In the genomic region with DNA sequence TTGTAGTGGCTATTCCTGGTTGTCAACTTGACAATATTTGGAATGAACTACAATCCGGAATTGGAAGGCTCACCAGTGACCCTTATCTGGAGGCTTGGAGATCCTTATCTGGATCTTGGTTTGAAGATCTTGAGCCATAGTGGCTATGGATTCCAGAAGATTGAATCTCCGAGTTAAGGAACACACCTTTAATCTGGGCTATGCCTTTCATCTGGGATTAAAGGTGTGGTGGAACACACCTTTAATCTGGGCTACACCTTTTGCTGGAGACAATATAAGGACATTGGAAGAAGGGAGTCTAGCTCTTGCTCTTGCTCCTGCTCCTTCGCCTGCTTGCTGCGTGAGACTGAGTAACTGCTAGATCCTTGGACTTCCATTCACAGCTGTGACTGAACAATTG, we compare ENCODE assay signal across 8 mouse cellular contexts. TPM values are rescaled to one million over a fixed set of nuclear protein-coding genes. Genes with fewer than 3 reads are reported as not detected.
DNase-seq lines count a peak whose midpoint lies in the region; ATAC-seq lines count a peak whose summit lies in the region.
"Not testable (repeated sequence)": the region's sequence is repeated elsewhere in the genome, so short reads cannot be mapped to it uniquely, and the experiment has no call there.

A gene (plus strand): TSS at position 301 of the 400 bp plus-strand sequence.

- not testable (repeated sequence) for H3K27me3 ChIP-seq in embryonic facial prominence, embryonic 12.5 days; kidney, embryonic 16.5 days (ENCODE audit: insufficient read depth, low read length); limb, embryonic 11.5 days (ENCODE audit: control insufficient read depth, insufficient read depth, low read length); midbrain, embryonic 10.5 days (ENCODE audit: low read depth, poor library complexity, severe bottlenecking); stomach, embryonic 16.5 days (ENCODE audit: control insufficient read depth, insufficient read depth, low read length)

- not testable (repeated sequence) for H3K4me2 ChIP-seq in embryonic facial prominence, embryonic 12.5 days (replicated peaks); kidney, embryonic 16.5 days (replicated peaks; ENCODE audit: low read depth, low read length); limb, embryonic 11.5 days (ENCODE audit: low read depth, severe bottlenecking); stomach, embryonic 16.5 days (ENCODE audit: low read depth, low read length)

- not testable (repeated sequence) for H3K36me3 ChIP-seq in embryonic facial prominence, embryonic 12.5 days; kidney, embryonic 16.5 days (ENCODE audit: insufficient read depth, low read length); limb, embryonic 11.5 days (ENCODE audit: control insufficient read depth, insufficient read depth, low read length); midbrain, embryonic 10.5 days; stomach, embryonic 16.5 days (ENCODE audit: control insufficient read depth, insufficient read depth, low read length)

- H3K4me3 ChIP-seq in embryonic facial prominence, embryonic 12.5 days; kidney, embryonic 16.5 days (ENCODE audit: low read length); limb, embryonic 11.5 days (ENCODE audit: low read depth, low read length); midbrain, embryonic 10.5 days; stomach, embryonic 16.5 days (replicated peaks; ENCODE audit: low read length): not testable (repeated sequence)

- ATAC-seq in activated CD4-positive, CD25-positive, alpha-beta regulatory T cell, adult 4 months; embryonic facial prominence, embryonic 12.5 days (ENCODE audit: insufficient number of reproducible peaks, insufficient read depth, low FRiP score, low TSS enrichment); kidney, embryonic 16.5 days (ENCODE audit: low FRiP score, low TSS enrichment); limb, embryonic 11.5 days (ENCODE audit: insufficient number of reproducible peaks, low FRiP score, low TSS enrichment, low read depth); stomach, embryonic 16.5 days (ENCODE audit: insufficient read depth, low FRiP score): not testable (repeated sequence)

- not testable (repeated sequence) for H3K9me3 ChIP-seq in embryonic facial prominence, embryonic 12.5 days; kidney, embryonic 16.5 days (ENCODE audit: low read length); limb, embryonic 11.5 days (ENCODE audit: control insufficient read depth, low read length); midbrain, embryonic 10.5 days (replicated peaks); stomach, embryonic 16.5 days (replicated peaks; ENCODE audit: control insufficient read depth, low read length)

- H3K4me1 ChIP-seq in embryonic facial prominence, embryonic 12.5 days; kidney, embryonic 16.5 days (ENCODE audit: insufficient read depth, low read length); limb, embryonic 11.5 days (ENCODE audit: control insufficient read depth, insufficient read depth, low read length); midbrain, embryonic 10.5 days; stomach, embryonic 16.5 days (ENCODE audit: control insufficient read depth, insufficient read depth, low read length): not testable (repeated sequence)

- H3K9ac ChIP-seq in embryonic facial prominence, embryonic 12.5 days; kidney, embryonic 16.5 days (replicated peaks; ENCODE audit: low read length); limb, embryonic 11.5 days (ENCODE audit: low read length); stomach, embryonic 16.5 days (ENCODE audit: low read length): not testable (repeated sequence)

- H3K27ac ChIP-seq in embryonic facial prominence, embryonic 12.5 days; kidney, embryonic 16.5 days (ENCODE audit: low read length); limb, embryonic 11.5 days (replicated peaks; ENCODE audit: low read depth, low read length); midbrain, embryonic 10.5 days (replicated peaks); stomach, embryonic 16.5 days (ENCODE audit: low read length): not testable (repeated sequence)

- WGBS in embryonic facial prominence, embryonic 12.5 days, result no CpG with 5 or more reads among the region's 4 CpGs
- no CpG with 5 or more reads among the region's 4 CpGs for WGBS in kidney, embryonic 16.5 days
- WGBS in limb, embryonic 11.5 days, result no CpG with 5 or more reads among the region's 4 CpGs
- no CpG with 5 or more reads among the region's 4 CpGs for WGBS in midbrain, embryonic 10.5 days
- no CpG with 5 or more reads among the region's 4 CpGs for WGBS in stomach, embryonic 16.5 days

- not testable (repeated sequence) for DNase-seq in gastrocnemius, postnatal 14 days; heart, postnatal 36 days; limb, embryonic 11.5 days (ENCODE audit: low spot score); midbrain, embryonic 10.5 days (ENCODE audit: low spot score)

- intact Hi-C loops in gastrocnemius, postnatal 14 days (cut with DNase I; ENCODE audit: low total_unique reads); heart, postnatal 36 days (cut with DNase I): not testable (repeated sequence)

RNA-seq across cellular contexts. Expression of the gene that starts here (rescaled TPM):
- 10 to 100 TPM; 51.4 to 54.0 TPM for polyA plus RNA-seq in activated CD4-positive, CD25-positive, alpha-beta regulatory T cell, adult 4 months (2017; shearing (Covaris generic))
- 45.0 and 45.4 TPM in 2 replicates for polyA plus RNA-seq in embryonic facial prominence, embryonic 12.5 days (2016; fragmentation: Nextera tagmentation; extraction: Ambion mirVana)
- 10 to 100 TPM; 13.5 to 13.7 TPM for total RNA-seq in gastrocnemius, postnatal 14 days (2021)
- 10 to 100 TPM; 14.4 to 16.0 TPM for total RNA-seq in heart, postnatal 36 days (2021)
- polyA plus RNA-seq in kidney, embryonic 16.5 days (2015; fragmentation: Nextera tagmentation; extraction: Ambion mirVana), result 24.6 and 27.2 TPM in 2 replicates
- 31.1 and 33.1 TPM in 2 replicates for polyA plus RNA-seq in limb, embryonic 11.5 days (2014; fragmentation: Nextera tagmentation; extraction: Ambion mirVana)
- polyA plus RNA-seq in midbrain, embryonic 10.5 days (2016; fragmentation: Nextera tagmentation; extraction: Ambion mirVana), result 32.4 and 39.6 TPM in 2 replicates
- 27.0 and 27.3 TPM in 2 replicates for polyA plus RNA-seq in stomach, embryonic 16.5 days (2015; fragmentation: Nextera tagmentation; extraction: Ambion mirVana)
